Mouse (Mus musculus) midbrain, embryonic 14.5 days (tissue): ENCODE data around the gene Zfp184. TPM values are rescaled to one million over a fixed set of nuclear protein-coding genes. Genes with fewer than 3 reads are reported as not detected.

Source experiments
- ATAC-seq: fragments of 200-750 bp; cut with Nextera tagmentation; 2 replicates; pipeline ENCODE4 v1.8.0; 2017; ENCODE audit warnings: moderate number of reproducible peaks, moderate library complexity; ENCODE audit not compliant: low FRiP score, low TSS enrichment
- DNase-seq: peaks from one replicate; pipeline ENCODE4 v3.0.0-alpha.2; 2015
- H3K27ac ChIP-seq: fragments of 300-500 bp; sonication (generic); replicated peaks from 2 replicates; pipeline ENCODE4 v1.5.1; 2014; ENCODE audit warnings: mild to moderate bottlenecking, low read depth, low read length, moderate library complexity
- H3K27me3 ChIP-seq: fragments of 300-500 bp; sonication (generic); 2 replicates; pipeline ENCODE4 v1.6.1; 2014; ENCODE audit warnings: low read length, control low read depth, mixed read lengths; ENCODE audit not compliant: control insufficient read depth, insufficient read depth
- H3K36me3 ChIP-seq: fragments of 300-500 bp; sonication (generic); 2 replicates; pipeline ENCODE4 v1.6.1; 2014; ENCODE audit warnings: low read length, control low read depth; ENCODE audit not compliant: control insufficient read depth, insufficient read depth
- H3K4me1 ChIP-seq: fragments of 300-500 bp; sonication (generic); 2 replicates; pipeline ENCODE4 v1.6.1; 2014; ENCODE audit warnings: mild to moderate bottlenecking, antibody characterized with exemption, low read length, control low read depth; ENCODE audit not compliant: control insufficient read depth, insufficient read depth
- H3K4me2 ChIP-seq: fragments of 300-500 bp; sonication (generic); 2 replicates; pipeline ENCODE4 v1.6.1; 2014; ENCODE audit warnings: mild to moderate bottlenecking, low read length, moderate library complexity
- H3K4me3 ChIP-seq: fragments of 300-500 bp; sonication (generic); replicated peaks from 2 replicates; pipeline ENCODE4 v1.5.1; 2014; ENCODE audit warnings: low read depth, low read length
- H3K9ac ChIP-seq: fragments of 300-500 bp; sonication (generic); replicated peaks from 2 replicates; pipeline ENCODE4 v1.6.1; 2014; ENCODE audit warnings: mild to moderate bottlenecking, low read length, moderate library complexity
- H3K9me3 ChIP-seq: fragments of 300-500 bp; sonication (generic); 2 replicates; pipeline ENCODE4 v1.6.1; 2016; ENCODE audit warnings: low read length, control low read depth, mixed read lengths; ENCODE audit not compliant: control insufficient read depth
- WGBS: fragments of 180-500 bp; shearing (Covaris S2); extraction: QIAGEN DNeasy Blood & Tissue Kit; methylation state at CpG from one replicate; pipeline ENCODE4 v1.1.7; 2014; 5-methylcytosine and 5-hydroxymethylcytosine counted together
- polyA plus RNA-seq: library from polyadenylated mRNA; unstranded; fragments of >200 nt; fragmentation: Nextera tagmentation; extraction: Ambion mirVana; gene quantifications from 2 replicates; pipeline ENCODE4 v1.2.1, GENCODE M21; 2014

Gene Zfp184
- polyA plus RNA-seq, 1 experiment from 2014 or later: 18.2 TPM

DNA sequence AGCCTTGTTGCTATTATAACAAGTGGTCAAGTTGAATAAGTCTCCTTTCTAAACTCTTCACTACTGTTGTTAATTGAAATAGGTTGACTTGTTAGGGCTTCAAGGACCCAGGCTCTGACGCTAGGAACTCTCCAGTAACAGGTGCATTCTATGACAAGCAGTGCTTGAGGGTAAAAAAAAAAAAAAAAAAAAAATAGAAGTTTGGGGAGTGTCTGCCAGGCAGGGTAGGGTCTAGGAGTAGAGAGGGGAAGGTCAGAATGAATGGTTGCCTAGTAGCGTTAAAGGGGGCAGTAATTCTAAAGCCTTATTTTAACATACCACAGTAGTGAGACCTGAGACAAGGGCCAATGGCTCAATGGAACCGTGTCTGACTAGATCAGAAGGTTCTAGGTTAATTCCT lies 53.5 kb downstream of the Zfp184 start:
- ATAC-seq (no peak), DNase-seq (no peak)
- no peak overlapping the region for H3K4me2 ChIP-seq
- 21% methylated on average over 3 of the region's 3 CpGs for WGBS
- no peak overlapping the region for H3K4me3 ChIP-seq
- H3K9me3 ChIP-seq: no peaks in the 10 kb centered on the region
- H3K4me1 ChIP-seq: 0 out of 2 replicates have a peak, but pooled peaks cover 3% of the 10 kb centered on the region
- H3K27me3 ChIP-seq: peaks cover 94% of the 10 kb centered on the region
- H3K36me3 ChIP-seq: no peaks in the 10 kb centered on the region
- H3K27ac ChIP-seq: no peak overlapping the region
- no peak overlapping the region for H3K9ac ChIP-seq

DNA sequence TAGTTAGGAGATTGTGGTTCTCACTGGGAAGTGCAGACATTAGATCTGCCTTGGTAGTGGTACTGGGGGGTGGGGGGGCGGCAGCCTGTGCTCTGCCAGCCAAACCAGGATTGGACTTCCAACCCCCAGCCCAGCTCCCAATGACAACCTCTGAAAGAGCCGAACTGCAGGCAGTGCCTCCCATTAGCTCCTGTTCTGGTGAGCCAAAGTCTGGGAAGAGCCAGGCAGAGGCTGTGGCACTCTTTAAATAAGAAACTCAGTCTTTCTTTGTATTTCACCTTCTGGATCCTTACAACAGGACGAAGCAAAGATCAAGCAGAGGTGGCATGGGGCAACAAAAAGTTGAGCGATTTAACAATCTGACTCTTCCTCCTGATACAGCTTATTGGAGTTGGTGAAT lies 54.3 kb downstream of the Zfp184 start:
- 0 out of 2 replicates have a peak, but pooled peaks cover 3% of the 10 kb centered on the region for H3K4me1 ChIP-seq
- H3K27ac ChIP-seq: no peak overlapping the region
- no peaks in the 10 kb centered on the region for H3K36me3 ChIP-seq
- no peak for DNase-seq
- no peaks in the 10 kb centered on the region for H3K9me3 ChIP-seq
- ATAC-seq: no peak
- no peak overlapping the region for H3K4me3 ChIP-seq
- H3K9ac ChIP-seq: no peak overlapping the region
- WGBS: 30% methylated on average over 4 of the region's 4 CpGs
- H3K4me2 ChIP-seq: no peak overlapping the region
- peaks cover 97% of the 10 kb centered on the region for H3K27me3 ChIP-seq

DNA sequence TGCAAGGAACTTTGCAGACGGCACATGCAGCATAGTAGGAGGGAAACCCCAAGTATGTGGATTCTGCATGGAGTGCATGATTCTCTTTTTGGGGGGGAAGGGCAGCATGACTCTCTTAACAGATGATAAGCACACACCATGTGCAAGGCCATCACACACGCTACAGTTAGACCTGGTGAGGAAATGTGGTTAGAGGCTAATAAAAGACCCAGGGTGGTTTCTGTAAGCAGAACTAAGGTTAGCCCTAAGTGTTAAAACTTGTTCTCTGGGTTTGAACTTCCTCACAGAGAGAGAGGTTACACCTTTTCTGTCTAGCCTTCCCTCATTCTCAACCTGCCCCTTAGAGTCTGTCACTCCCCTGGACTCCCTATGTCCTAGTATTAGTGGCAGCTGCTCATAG lies 56.5 kb downstream of the Zfp184 start:
- Histone ChIP-seq H3K4me1 (0 out of 2 replicates have a peak, but pooled peaks cover 9% of the 10 kb centered on the region), H3K27ac (no peak overlapping the region), H3K27me3 (peaks cover 99% of the 10 kb centered on the region), H3K36me3 (no peaks in the 10 kb centered on the region), H3K9me3 (no peaks in the 10 kb centered on the region), H3K9ac (no peak overlapping the region), H3K4me2 (no peak overlapping the region), H3K4me3 (no peak overlapping the region)
- DNase-seq (no peak), ATAC-seq (no peak)
- 68% methylated on average over 2 of the region's 2 CpGs for WGBS

DNA sequence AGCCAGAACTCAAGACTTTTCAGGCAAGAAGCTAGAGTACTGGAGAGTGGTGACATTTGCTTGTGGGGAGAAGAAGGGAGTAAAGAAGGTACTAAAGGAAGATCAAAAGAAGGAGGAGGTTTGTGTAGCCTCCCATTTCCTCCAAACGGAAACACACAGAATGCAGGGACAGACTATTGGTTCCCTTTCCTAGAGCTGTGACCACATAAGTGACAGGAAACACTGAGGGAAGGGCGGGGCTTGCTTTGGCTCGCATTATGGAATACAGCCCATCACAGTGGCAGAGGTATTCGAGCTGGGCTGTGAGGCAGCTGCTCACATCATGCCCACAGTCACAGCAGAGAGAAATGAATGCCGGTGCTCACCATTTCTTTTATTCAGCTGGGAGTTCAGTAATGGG lies 56.9 kb downstream of the Zfp184 start:
- no peak overlapping the region for H3K9ac ChIP-seq
- peaks cover 99% of the 10 kb centered on the region for H3K27me3 ChIP-seq
- DNase-seq (no peak), ATAC-seq (no peak)
- WGBS: 34% methylated on average over 5 of the region's 5 CpGs
- no peaks in the 10 kb centered on the region for H3K36me3 ChIP-seq
- no peak overlapping the region for H3K4me2 ChIP-seq
- no peaks in the 10 kb centered on the region for H3K9me3 ChIP-seq
- no peak overlapping the region for H3K4me3 ChIP-seq
- no peak overlapping the region for H3K27ac ChIP-seq
- H3K4me1 ChIP-seq: peaks cover 14% of the 10 kb centered on the region; the same call in 1 of the 2 replicates

DNA sequence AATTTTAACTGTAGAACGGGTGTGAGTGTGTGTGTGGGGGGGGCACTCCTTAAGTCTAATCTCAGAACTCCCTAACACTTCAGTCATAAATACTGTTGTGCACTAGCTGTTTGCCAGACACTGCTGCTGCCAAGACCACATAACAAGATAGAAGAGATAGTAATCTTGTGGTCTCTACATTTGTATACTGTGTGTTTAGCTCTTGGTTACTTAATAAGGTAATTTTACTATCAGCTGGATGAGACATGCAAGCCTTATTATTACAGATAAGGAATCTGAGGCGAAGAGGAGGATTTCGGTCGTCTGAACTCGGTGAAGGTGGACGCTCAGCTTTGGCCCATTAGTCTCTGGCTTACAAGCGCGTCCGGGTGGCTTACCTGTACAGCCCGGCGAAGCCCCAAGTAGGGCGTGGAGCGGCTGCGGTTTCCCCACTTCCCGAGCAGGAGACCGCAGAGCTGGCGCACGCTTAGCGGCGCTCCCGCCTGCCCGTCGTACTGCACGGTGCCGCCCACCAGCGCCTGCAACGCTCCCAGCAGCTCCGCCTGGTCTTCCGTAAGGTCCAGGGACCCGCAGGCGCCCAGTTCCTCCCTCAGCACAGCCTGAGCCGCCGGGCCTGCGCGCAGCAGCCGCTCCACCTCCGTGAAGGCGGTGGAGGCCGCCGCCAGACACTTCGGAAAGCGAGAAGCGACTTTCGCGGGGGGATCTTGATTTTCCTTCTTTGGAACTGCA lies 60.9 kb downstream of the Zfp184 start:
- ATAC-seq (peak; percentile 67; the same call in 1 of the 2 replicates), DNase-seq (peak; percentile 65)
- Histone ChIP-seq H3K27me3 (peaks cover 100% of the 10 kb centered on the region), H3K9ac (peak overlapping the region; percentile 40; the same call in 1 of the 2 replicates), H3K4me2 (peak overlapping the region; percentile 73), H3K9me3 (no peaks in the 10 kb centered on the region), H3K4me3 (peak overlapping the region; percentile 36), H3K4me1 (peaks cover 15% of the 10 kb centered on the region; the same call in 1 of the 2 replicates), H3K27ac (no peak overlapping the region), H3K36me3 (no peaks in the 10 kb centered on the region)
- WGBS: under 1% methylated on average over 45 of the region's 45 CpGs

DNA sequence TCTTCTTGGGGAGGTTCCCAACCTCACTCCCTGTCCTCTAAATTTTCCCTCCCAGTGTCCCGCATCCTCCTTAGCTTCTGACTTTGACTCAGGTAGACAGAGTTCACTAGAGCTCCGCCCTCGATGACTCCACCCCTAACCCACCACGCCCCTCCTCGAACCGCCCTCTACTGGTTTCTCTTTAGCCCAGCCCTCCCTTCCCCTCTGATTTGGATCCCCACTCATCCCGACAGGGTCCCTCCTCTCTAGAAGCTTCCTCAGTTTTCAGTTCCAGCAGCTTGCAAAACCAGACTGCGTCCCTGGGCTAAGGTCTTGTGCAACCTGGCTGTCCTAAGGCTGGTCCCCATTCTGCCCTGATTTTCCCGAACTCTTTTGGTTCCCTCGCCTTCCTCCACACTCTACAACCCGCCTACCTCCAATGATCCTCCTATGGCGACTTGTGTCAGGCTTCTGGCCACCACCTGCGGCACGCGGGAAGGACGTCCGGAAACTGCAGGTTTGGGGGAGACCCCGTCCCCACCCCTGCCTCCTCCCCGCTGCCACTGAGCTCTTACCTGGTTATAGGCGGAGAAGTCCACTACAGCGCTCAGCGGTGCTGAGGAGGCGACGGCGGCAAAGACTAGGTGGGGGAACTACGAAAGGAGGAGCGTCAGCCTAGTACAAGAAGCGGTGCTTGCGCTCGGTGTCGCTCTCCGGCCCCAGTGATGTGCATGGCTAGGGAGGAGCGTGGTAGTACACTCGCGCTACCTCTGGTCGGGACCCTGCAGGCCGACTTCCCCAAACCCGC lies 61.6 kb downstream of the Zfp184 start:
- 0% methylated on average over 38 of the region's 38 CpGs for WGBS
- H3K9me3 ChIP-seq: no peaks in the 10 kb centered on the region
- no peaks in the 10 kb centered on the region for H3K36me3 ChIP-seq
- peak; percentile 76 for ATAC-seq
- H3K27me3 ChIP-seq: peaks cover 97% of the 10 kb centered on the region
- peak; percentile 52 for DNase-seq
- peak overlapping the region; percentile 36 for H3K4me3 ChIP-seq
- no peak overlapping the region; the same call in 1 of the 2 replicates for H3K9ac ChIP-seq
- no peak overlapping the region for H3K27ac ChIP-seq
- peaks cover 15% of the 10 kb centered on the region; the same call in 1 of the 2 replicates for H3K4me1 ChIP-seq
- H3K4me2 ChIP-seq: peak overlapping the region; percentile 73

DNA sequence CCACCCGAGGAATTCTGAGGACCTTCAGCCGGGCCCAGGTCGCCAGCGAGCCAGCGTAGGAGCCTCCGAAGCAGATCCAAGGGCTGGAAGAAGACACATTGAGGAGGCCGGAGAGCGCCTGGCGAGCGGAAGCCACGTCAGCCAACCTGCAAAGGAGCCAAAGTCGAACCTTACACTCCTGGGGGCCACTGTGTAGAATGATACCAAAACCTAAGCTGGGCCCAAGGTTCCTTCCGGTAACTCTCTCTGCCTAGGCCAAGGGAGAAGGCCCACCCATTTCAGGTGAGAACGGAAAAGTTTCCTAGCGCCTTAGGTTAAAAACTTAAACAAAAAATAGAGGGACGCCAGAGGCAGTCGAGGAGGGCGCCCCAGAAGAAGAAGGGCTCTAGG lies 62.2 kb downstream of the Zfp184 start:
- Histone ChIP-seq H3K9ac (no peak overlapping the region), H3K27ac (no peak overlapping the region), H3K4me2 (peak overlapping the region; percentile 73), H3K4me1 (peaks cover 15% of the 10 kb centered on the region; the same call in 1 of the 2 replicates), H3K36me3 (no peaks in the 10 kb centered on the region), H3K9me3 (no peaks in the 10 kb centered on the region), H3K4me3 (peak overlapping the region; percentile 36), H3K27me3 (peaks cover 95% of the 10 kb centered on the region)
- 2% methylated on average over 18 of the region's 18 CpGs for WGBS
- ATAC-seq (no peak), DNase-seq (no peak)

DNA sequence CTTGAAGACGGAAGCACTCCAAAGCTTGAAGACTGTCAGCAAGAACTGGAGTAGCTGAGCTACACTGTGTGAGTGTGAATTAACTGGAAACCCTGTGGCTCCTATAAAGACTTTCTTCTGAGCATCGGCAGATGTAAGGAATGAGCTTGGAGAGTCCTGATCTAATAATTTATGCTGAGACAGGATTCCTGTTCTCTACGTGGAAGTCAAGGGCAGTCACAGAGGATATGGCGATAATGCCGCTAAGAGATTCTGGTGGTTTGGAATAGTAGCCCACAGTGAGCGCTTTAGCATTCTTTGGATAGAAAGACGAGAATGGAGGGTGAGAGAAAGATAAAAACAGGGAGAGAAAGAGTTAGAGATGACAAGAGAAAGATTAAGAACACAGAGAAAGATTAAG lies 63.0 kb downstream of the Zfp184 start:
- Histone ChIP-seq H3K4me1 (peaks cover 15% of the 10 kb centered on the region; the same call in 1 of the 2 replicates), H3K9ac (no peak overlapping the region), H3K4me2 (no peak overlapping the region), H3K4me3 (no peak overlapping the region), H3K27me3 (peaks cover 95% of the 10 kb centered on the region), H3K27ac (no peak overlapping the region), H3K9me3 (no peaks in the 10 kb centered on the region), H3K36me3 (no peaks in the 10 kb centered on the region)
- ATAC-seq: no peak
- no peak for DNase-seq
- WGBS: 57% methylated on average over 7 of the region's 7 CpGs
